Mouse (Mus musculus): Measurements from ENCODE around the gene Gm18596.
"Not testable (repeated sequence)": the region's sequence is repeated elsewhere in the genome, so short reads cannot be mapped to it uniquely, and the experiment has no call there.

Gene Gm18596

GRCm38 (mm10) chr10:77711157-77711556 lies 31.3 kb downstream of the Gm18596 start, which contains the start of gene Gm10024:
TSS of gene Gm10024 (plus strand) at chr10:77711457.
- not testable (repeated sequence) for DNase-seq (ENCODE audit: low spot score)

- no peak for DNase-seq (ENCODE audit: low spot score)
These were observed 32.6 kb downstream of the Gm18596 start for GRCm38 (mm10) chr10:77709831-77710230.

- DNase-seq (ENCODE audit: low spot score): no peak
These were observed 36.1 kb downstream of the Gm18596 start, which contains the start of gene Gm10272 for GRCm38 (mm10) chr10:77706326-77706725. TSS of gene Gm10272 (plus strand) at chr10:77706626.

- no peak for DNase-seq (ENCODE audit: low spot score)
These were observed 45.3 kb downstream of the Gm18596 start, which contains the start of gene Gm9508 for GRCm38 (mm10) chr10:77697133-77697532. TSS of gene Gm9508 (minus strand) at chr10:77697233.

All from ovary, postnatal 14 days (tissue).